Mouse (Mus musculus): ENCODE data around the gene Olfm1. TPM values are rescaled to one million over a fixed set of nuclear protein-coding genes. Genes with fewer than 3 reads are reported as not detected.
A peak's percentile ranks its signal among the peaks of the same experiment; 100 is the strongest.

Gene Olfm1
- total and polyA plus RNA-seq, 2 experiments from 2014 or later = 4.0 to 4.7 TPM

- no peaks in the 10 kb centered on the region for H3K9me3 ChIP-seq (replicated peaks; ENCODE audit: control insufficient read depth, low read length)
Observed at GRCm38 (mm10) chr2:28275345-28275744, 82.6 kb downstream of the Olfm1 start.

GRCm38 (mm10) chr2:28278150-28278549, 85.4 kb downstream of the Olfm1 start:
- Histone ChIP-seq H3K4me1 (ENCODE audit: control insufficient read depth, insufficient read depth) (peaks cover 20% of the 10 kb centered on the region), H3K27me3 (ENCODE audit: control insufficient read depth, insufficient read depth, low read length) (peaks cover 11% of the 10 kb centered on the region), H3K9ac (replicated peaks; ENCODE audit: low read depth, low read length) (no peak overlapping the region), H3K27ac (ENCODE audit: low read depth) (no peak overlapping the region), H3K36me3 (replicated peaks; ENCODE audit: control insufficient read depth, insufficient read depth, low read length) (no peaks in the 10 kb centered on the region), H3K4me2 (ENCODE audit: low read depth, low read length) (no peak overlapping the region), H3K9me3 (replicated peaks; ENCODE audit: control insufficient read depth, low read length) (no peaks in the 10 kb centered on the region), H3K4me3 (ENCODE audit: low read depth, low read length) (no peak overlapping the region)
- 17% methylated on average over 7 of the region's 7 CpGs for WGBS
- ATAC-seq (ENCODE audit: insufficient read depth, low read depth) (peak; percentile 73), DNase-seq (ENCODE audit: low spot score) (peak; percentile 50)
- TF ChIP-seq CTCF (IDR thresholded peaks at IDR 0.05; ENCODE audit: low read depth) = peak; percentile 68
- TF ChIP-seq EP300 (IDR thresholded peaks at IDR 0.05; ENCODE audit: low read depth) = no peak

More at GRCm38 (mm10) chr2:28275345-28275744, 82.6 kb downstream of the Olfm1 start:
- TF ChIP-seq CTCF (IDR thresholded peaks at IDR 0.05; ENCODE audit: low read depth) (no peak), EP300 (IDR thresholded peaks at IDR 0.05; ENCODE audit: low read depth) (no peak)
- Histone ChIP-seq H3K4me2 (ENCODE audit: low read depth, low read length) (no peak overlapping the region), H3K9ac (replicated peaks; ENCODE audit: low read depth, low read length) (no peak overlapping the region), H3K4me3 (ENCODE audit: low read depth, low read length) (no peak overlapping the region), H3K27me3 (ENCODE audit: control insufficient read depth, insufficient read depth, low read length) (peaks cover 11% of the 10 kb centered on the region), H3K36me3 (replicated peaks; ENCODE audit: control insufficient read depth, insufficient read depth, low read length) (no peaks in the 10 kb centered on the region), H3K27ac (ENCODE audit: low read depth) (no peak overlapping the region), H3K4me1 (ENCODE audit: control insufficient read depth, insufficient read depth) (peaks cover 20% of the 10 kb centered on the region)
- DNase-seq (ENCODE audit: low spot score) = no peak
- WGBS = 65% methylated on average over 3 of the region's 3 CpGs
- ATAC-seq (ENCODE audit: insufficient read depth, low read depth) = no peak

- Histone ChIP-seq H3K36me3 (replicated peaks; ENCODE audit: control insufficient read depth, insufficient read depth, low read length) (no peaks in the 10 kb centered on the region), H3K27me3 (ENCODE audit: control insufficient read depth, insufficient read depth, low read length) (peaks cover 11% of the 10 kb centered on the region), H3K4me2 (ENCODE audit: low read depth, low read length) (no peak overlapping the region), H3K9me3 (replicated peaks; ENCODE audit: control insufficient read depth, low read length) (no peaks in the 10 kb centered on the region), H3K4me1 (ENCODE audit: control insufficient read depth, insufficient read depth) (peaks cover 20% of the 10 kb centered on the region), H3K4me3 (ENCODE audit: low read depth, low read length) (no peak overlapping the region), H3K27ac (ENCODE audit: low read depth) (no peak overlapping the region), H3K9ac (replicated peaks; ENCODE audit: low read depth, low read length) (no peak overlapping the region)
- 55% methylated on average over 10 of the region's 10 CpGs for WGBS
- DNase-seq (ENCODE audit: low spot score) (peak; percentile 37), ATAC-seq (ENCODE audit: insufficient read depth, low read depth) (0 out of 2 replicates have a peak, but pooled peaks have one; percentile 5)
- TF ChIP-seq CTCF (IDR thresholded peaks at IDR 0.05; ENCODE audit: low read depth) (no peak), EP300 (IDR thresholded peaks at IDR 0.05; ENCODE audit: low read depth) (no peak)
Observed at GRCm38 (mm10) chr2:28278853-28279252, 86.1 kb downstream of the Olfm1 start.

Other genes starting within 250 kb of the Olfm1 start
- gene Fcnb, start 108.1 kb upstream of the Olfm1 start, total RNA-seq (2014; rRNA removed; ENCODE audit: low replicate concordance) = not detected in 2 replicates
- gene Fcnb, start 108.1 kb upstream of the Olfm1 start, polyA plus RNA-seq (2015; fragmentation: Nextera tagmentation; extraction: Ambion mirVana) = not detected in 2 replicates

Measured in heart, postnatal 0 days (tissue).